Mouse (Mus musculus): ENCODE measurements around the gene Pex26.

Pex26 gene

GRCm38 (mm10) chr6:121232652-121233051 lies 49.2 kb downstream of the Pex26 start:
- DNase-seq (ENCODE audit: low read depth in 1 of 2, low spot score in 2 of 2): no peak

- DNase-seq (ENCODE audit: low read depth in 1 of 2, low spot score in 2 of 2): no peak
Measured at GRCm38 (mm10) chr6:121236386-121236785, 52.9 kb downstream of the Pex26 start.

GRCm38 (mm10) chr6:121238209-121238608 lies 54.7 kb downstream of the Pex26 start:
- DNase-seq (ENCODE audit: low read depth in 1 of 2, low spot score in 2 of 2): no peak

- DNase-seq (ENCODE audit: low read depth in 1 of 2, low spot score in 2 of 2): no peak
Measured at GRCm38 (mm10) chr6:121241780-121242179, 58.3 kb downstream of the Pex26 start.

GRCm38 (mm10) chr6:121243161-121243560 lies 59.7 kb downstream of the Pex26 start:
- no peak for DNase-seq (ENCODE audit: low read depth in 1 of 2, low spot score in 2 of 2)

GRCm38 (mm10) chr6:121245127-121246036 lies 61.9 kb downstream of the Pex26 start, which contains the start of gene Usp18:
Gene Usp18, plus strand, starts transcription at chr6:121245906.
- peak; percentile 32 to 76 for DNase-seq (ENCODE audit: low read depth in 1 of 2, low spot score in 2 of 2)

- no peak for DNase-seq (ENCODE audit: low read depth in 1 of 2, low spot score in 2 of 2)
Measured at GRCm38 (mm10) chr6:121246037-121246361, 62.5 kb downstream of the Pex26 start.

Data from monocyte, adult 2 months (primary cell).